1 mouse cellular context compared by ENCODE assay signal in genomic region chr9:104361951-104362350, GRCm38 (mm10). TPM values are rescaled to one million over a fixed set of nuclear protein-coding genes. Genes with fewer than 3 reads are reported as not detected.
"Had no signal": no experiment of that assay in that cellular context is flagged by ENCODE, and none has a peak within 500 bp of the region (broad histone marks: within the 10 kb centered on the region; RNA-seq: fewer than 3 reads in every experiment).

No protein-coding gene starts in this region.

RNA-seq across cellular contexts. Expression of gene Acpp, which starts 24.4 kb away (rescaled TPM):
- polyA plus RNA-seq: neural tube, embryonic 12.5 days had no signal
